Mouse (Mus musculus): ENCODE measurements at regions not wholly inside any gene's neighbourhood (a gene's known extent, or its start where the extent isn't known, plus 50 kb on each side); places are given as distances from the start of the nearest gene placed in this dataset.
A peak's percentile ranks its signal among the peaks of the same experiment; 100 is the strongest.
"Not testable (repeated sequence)": the region's sequence is repeated elsewhere in the genome, so short reads cannot be mapped to it uniquely, and the experiment has no call there.

GRCm38 (mm10) chr7:62179387-62179786, 167.0 kb upstream of the Ndn start:
- DNase-seq (ENCODE audit: low spot score): no peak

DNA sequence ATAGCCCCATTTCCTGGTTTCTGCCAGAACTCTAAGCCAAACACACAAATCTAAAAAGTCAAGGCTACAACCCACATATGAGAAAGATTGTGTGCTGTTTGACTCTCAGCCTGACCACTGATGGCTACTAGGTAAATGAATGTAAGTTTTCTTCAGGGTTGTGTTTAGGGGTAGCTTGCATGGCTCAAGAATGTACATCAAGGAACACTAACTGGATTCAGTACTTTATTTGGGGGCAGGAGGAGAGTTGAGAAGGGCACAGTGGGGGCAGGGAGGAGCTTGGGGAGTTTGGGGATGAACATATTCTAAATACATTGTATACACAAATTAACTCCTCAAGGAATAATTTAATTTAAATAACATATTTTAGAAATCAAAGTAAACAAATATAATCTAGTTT, 137.8 kb upstream of the Ndn start:
- DNase-seq (ENCODE audit: low spot score): no peak

DNA sequence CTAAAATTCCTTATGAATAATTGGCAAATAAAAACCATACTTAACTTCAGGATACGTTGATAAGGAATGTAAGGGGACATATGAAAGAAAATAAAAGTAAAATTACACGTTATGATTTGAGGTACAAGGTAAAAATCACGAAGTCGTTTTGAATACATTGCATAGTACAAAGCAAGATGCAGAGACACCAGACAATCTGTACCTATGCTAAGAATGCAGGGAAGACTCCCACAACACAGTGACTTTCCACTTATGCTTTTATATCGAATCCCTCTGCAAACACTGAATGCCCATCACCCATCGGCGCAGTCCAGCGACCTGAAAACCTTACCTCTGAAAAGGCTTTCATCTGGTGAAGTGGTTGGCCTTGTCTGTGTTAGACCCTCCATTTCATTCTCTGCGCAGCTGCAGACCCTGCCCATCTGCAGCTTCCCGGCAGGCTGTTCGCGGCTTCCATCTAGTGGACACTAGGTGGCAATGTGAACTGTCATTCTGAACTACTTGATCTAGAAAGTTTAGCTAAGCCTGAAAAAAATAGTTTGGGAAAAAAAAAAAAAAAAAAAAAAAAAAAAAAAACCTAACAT, 137.2 kb upstream of the Ndn start:
- DNase-seq (ENCODE audit: low spot score): peak; percentile 50

DNA sequence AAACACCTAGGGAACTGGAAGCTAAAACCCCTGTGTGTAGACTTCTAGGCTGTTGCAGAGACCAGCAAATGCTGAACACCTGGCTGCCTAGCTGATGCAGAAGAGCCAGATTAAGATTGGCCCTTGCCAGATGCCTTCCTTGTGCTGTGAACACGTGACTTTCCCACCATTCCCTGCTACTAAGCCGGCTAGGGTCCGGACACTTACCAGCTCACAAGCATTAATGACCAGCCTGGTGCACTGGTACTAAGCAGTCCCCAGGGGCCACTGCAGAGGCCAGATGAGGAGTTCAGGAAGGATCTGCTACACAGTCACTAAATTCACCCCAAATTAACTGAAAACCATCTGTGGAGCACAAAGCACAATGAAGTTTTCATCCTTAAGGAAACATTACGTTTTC, 121.2 kb upstream of the Ndn start:
- no peak for DNase-seq (ENCODE audit: low spot score)

- no peak for DNase-seq (ENCODE audit: low spot score)
Measured at GRCm38 (mm10) chr7:62227727-62228126, 118.6 kb upstream of the Ndn start.

DNA sequence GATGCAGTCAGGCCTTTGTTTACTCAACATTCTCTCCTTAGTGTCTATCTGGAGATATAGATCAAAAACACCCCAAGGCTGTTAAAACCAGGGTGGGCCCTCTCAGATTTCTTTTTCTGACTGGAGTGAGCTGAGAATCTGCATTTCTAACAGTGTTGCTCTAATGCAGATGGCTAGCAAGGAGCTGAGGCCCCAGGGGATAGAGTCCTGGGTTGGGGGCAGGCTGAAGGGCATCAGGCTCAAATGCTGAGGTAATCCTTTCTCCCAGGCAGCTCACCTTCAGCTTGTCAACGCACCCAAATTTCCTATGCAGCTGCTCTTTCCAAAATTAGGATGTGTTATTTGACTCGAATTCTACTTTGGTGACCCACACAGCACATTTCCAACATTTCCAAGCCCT, 115.7 kb upstream of the Ndn start:
- no peak for DNase-seq (ENCODE audit: low spot score)

GRCm38 (mm10) chr7:62231120-62231574, 115.2 kb upstream of the Ndn start:
- DNase-seq (ENCODE audit: low spot score): peak; percentile 48

DNA sequence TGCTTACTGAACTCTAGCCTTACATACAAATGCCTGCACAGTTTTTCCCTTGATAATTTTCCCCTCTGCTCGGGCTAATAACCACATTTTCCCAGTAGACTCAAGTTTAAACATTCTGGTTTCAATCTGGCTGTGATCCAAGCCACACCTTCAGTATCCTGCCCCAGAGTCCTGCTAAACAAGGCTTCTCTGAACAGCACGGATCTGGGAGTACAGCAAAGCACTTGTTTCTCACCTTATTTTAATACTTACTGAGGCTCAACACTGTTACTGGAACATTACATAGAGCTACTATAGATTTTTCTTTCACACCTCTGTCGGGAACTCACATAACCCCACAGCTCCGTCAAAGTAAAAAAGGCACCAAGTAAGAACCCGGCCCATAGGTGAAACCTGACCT, 114.3 kb upstream of the Ndn start:
- DNase-seq (ENCODE audit: low spot score): no peak

DNA sequence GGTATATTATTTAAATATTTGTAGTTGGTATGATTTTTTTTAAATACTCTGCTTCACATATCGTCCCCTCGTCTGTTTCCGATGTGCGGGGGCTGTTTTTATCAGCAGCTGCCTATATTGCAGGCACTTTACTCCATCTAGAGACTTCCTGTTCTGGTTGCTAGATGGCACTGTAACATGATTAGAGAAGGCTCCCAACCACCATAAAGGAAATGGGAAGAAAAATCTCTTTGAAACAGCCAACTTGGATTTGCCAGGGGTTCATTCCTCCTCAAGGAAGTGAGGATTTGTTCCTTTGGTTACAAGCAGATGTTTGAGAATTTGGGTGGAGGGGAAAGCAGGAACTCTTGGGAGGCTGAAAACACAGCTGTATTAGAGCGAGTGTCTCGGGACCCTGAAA, 112.3 kb upstream of the Ndn start:
- no peak for DNase-seq (ENCODE audit: low spot score)

DNA sequence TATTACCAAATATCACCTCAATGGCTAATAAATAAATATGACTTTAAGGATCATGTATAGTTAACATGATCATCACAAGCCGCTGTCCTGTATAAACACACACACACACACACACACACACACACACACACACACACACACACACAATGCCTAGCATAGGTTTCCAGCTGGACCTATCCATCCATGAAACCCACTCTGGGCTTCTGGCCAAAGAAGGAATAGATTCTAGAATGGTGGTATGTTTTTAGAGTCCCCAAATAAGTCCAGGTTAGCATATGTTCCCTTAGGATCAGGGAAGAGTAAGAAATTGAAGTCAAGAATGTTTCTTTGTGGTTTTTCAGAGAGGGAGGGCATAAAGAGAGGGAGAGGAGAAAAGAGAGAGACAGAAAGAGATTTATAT, 110.6 kb upstream of the Ndn start:
- DNase-seq (ENCODE audit: low spot score): no peak

DNA sequence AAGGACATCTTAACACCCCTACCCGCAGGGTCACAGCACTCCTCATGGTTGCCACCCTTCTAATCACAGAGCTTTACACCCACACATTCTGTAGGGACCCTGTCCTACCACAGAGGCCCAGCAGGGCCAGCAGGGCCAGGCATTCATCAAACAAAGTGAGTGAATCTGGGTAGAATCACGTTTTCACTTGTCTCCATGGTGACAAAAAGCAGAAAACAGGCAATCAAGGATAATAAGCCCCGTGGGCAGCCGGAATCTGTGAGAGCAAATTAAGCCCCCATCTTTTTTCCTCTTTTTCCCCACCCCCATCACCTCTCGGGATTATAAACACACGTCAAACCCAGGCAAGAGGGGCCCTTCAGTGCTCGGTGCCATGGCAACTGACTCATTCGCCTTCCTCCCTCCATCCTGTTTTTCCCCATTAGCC, 84.7 kb upstream of the Ndn start:
- DNase-seq (ENCODE audit: low spot score): no peak

DNA sequence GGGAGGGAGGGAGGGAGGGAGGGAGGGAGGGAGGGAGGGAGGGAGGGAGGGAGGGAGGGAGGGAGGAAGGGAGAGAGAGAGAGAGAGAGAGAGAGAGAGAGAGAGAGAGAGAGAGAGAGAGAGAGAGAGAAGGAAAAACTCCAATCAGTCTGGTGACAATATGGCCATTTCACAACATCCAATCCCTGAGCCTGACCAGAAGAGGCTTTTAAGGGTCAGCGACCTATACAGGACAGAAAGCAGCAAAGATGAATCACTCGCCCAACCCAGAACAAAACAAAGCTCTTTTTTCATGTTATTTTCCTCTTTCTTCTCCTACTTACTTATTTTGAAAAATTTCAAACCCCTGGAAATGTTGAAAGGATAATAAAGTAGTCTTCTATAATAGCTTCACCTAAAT, 84.2 kb upstream of the Ndn start:
- DNase-seq (ENCODE audit: low spot score): not testable (repeated sequence)

GRCm38 (mm10) chr7:62269156-62269855, 77.1 kb upstream of the Ndn start:
- no peak for DNase-seq (ENCODE audit: low spot score)

DNA sequence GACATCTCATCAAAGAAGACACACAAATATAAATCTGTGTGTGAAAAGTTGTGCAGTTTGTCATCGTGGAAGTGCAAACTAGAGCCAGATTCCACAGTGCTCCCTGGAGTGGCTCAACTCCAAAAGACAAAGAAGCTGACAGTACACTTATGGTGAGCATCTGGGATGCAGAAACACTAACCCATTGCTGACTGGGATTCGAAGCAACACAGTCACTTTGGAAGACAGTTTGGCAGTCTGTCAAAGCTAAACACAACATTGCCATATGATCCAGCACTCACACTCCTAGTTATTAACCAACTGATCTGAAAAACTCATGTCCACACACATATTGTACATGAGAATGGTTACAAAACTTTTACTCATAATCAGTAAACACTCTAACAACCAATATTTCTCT, 70.2 kb upstream of the Ndn start:
- no peak for DNase-seq (ENCODE audit: low spot score)

DNA sequence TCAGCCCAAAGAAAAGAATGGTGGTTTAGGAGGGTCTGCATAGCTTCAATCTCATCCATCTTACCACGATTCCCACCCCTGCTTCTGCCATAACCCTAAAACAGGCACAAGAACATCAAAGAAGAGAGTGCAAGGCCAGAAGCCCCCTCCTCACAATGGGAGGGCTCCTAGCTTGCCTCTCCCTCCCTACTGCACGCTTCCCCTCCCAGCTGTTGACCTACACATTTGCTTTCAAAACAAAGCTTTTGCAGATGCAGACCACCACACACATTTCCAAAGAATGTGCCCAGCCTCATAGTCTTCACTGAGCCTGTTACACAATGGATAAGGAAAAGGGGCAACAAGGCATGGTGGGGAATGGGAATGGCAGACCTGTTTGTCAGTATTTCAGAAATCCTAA, 67.9 kb upstream of the Ndn start:
- no peak for DNase-seq (ENCODE audit: low spot score)

DNA sequence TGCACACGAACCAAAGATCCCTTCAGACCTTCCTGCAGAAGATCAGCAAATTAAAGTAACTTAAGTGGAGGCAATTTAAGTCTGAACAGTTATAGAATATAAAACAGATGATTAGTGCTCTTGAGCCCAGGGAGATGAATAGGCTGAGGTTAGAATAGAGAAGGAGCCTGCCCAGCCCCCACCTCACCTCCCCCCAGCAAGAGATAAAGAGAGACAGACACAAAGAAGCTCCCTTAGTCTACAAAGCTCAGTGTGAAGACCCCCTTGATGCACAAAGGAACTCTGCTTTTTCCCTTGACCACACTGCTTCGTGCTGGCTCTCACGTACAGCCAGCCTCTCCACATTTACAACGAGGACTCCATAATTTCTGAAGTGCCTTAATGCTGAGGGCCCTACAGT, 67.3 kb upstream of the Ndn start:
- no peak for DNase-seq (ENCODE audit: low spot score)
